Mouse (Mus musculus) mouse trophoblast stem cell (cell line): Measurements from ENCODE around the gene Xpr1.

Source experiments
- in situ Hi-C, 2 experiments: fragments of 300-500 bp; cut with MseI, MboI; formaldehyde crosslinking; loops; 2 replicates in 1 of 2; 3 replicates in 1 of 2; pipeline ENCODE4 v1.15.1; 2025

Xpr1 gene

GRCm38 (mm10) chr1:155407697-155408576, 9.3 kb downstream of the Xpr1 start:
- in situ Hi-C loops: no loop called here

DNA sequence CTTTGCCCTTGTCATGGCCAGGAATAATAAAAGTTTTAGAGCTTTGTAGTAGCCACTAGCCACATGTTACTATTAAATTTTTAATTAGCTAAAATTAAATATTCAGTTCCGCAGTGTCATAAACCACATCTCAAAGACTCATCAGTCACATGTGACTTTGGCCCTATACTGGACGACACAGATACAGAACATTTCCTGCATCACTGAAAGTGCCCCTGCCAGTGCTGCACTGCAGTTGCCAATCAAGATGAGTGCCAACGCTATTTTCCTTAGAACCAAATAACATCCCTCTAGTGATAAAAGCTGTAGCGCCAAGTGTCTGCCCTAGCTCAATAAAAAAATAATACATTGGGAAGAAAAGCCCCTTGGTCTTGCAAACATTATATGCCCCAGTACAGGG, 17.2 kb downstream of the Xpr1 start:
- in situ Hi-C loops: no loop called here

DNA sequence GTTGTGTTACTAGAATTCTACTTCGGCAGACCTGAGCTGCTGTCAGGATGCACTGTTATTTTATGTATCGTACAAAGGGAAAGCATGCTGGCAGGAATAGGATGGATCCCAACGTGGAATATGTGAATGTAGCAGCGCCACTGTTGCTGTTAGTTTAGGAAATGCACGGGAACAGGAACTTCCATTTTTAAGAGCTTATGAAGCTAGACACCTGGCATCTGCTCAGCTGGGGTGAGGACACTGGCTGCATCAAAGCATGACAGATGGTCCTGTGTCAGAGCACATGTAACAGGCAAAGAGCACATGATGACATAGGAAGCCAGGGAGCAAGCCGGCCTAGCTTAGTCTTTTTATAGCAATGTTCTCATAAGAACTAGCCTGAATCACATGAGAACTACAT, 22.4 kb downstream of the Xpr1 start:
- in situ Hi-C loops: no loop called here

- in situ Hi-C loops: no loop called here
Measured at GRCm38 (mm10) chr1:155394021-155394420, 23.2 kb downstream of the Xpr1 start.

DNA sequence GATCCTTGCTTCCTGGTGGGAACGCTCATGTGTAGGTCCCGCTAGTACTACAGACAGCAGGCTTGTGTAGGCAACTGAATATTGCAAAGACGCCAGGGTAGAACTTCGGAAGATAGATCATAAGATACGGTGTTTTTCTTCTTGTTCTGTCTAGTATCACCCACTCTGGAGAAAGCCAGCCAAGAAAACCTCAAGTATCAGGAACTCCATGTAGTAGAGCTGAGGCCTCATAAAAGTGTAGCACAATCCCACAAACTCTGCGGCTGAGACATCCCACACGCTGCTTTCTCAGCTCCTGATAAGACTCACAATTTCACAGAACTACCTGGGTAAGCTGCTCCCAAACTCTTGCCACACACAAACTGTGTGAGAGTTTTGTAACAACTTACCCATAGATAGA, 24.4 kb downstream of the Xpr1 start:
- in situ Hi-C loops: no loop called here

GRCm38 (mm10) chr1:155391537-155391936, 25.7 kb downstream of the Xpr1 start:
- in situ Hi-C loops: no loop called here

DNA sequence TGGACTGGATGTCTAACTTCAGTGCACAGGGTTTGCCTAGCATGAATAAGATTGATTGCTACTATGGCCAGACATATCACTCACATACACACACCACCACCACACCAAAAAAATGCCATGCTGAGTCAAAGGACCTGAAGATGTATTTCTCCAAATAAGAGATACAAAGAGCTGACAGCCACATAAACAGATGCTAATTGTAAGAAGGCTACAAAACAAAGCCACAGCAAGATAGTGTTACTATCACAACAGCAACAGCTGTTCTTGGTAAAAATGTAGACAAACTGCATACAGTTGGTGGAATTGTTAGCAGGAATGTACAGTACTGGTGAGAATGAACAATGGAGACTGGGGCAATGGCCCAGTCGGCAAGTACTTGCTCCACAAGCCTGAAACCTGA, 28.8 kb downstream of the Xpr1 start:
- in situ Hi-C loops: no loop called here

DNA sequence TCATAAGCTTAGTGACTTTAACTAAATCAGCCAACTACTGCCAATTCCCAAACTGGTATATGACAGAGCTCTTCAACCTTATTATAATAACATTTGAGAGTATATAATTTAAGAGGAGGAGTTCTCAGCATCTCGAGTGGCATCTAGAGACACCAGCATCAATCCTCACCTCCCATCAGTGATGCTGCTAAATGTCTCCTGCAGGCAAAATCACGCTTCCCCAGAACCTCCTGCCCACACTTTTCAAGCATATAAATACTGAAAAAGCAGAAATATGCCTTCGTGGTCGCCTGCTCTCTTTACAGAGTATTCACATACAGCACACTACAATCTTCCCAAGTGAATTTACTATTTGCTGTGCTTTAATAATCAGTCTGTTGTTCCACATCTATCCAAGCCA, 30.7 kb downstream of the Xpr1 start:
- in situ Hi-C loops: no loop called here

- in situ Hi-C loops: no loop called here
Measured at GRCm38 (mm10) chr1:155383319-155384302, 33.6 kb downstream of the Xpr1 start.

DNA sequence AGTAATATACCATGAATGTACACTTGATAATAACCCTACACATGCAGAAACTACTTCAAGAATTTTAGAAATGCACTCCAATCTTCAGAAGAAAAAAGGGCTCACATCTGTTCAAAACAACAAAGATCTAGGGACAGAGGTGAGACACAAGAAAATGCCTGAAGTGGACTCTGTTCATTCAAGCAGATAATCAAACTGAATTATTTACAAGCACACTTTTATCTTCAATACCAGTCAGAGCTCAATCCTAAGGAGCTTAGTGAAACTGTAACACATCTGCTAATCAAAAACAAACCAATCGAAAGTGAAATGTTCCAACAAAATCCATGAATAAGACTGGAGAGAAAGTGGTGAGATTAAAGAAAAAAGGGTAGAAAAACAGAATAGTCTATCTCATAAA, 35.3 kb downstream of the Xpr1 start:
- in situ Hi-C loops: no loop called here

GRCm38 (mm10) chr1:155379289-155379688, 37.9 kb downstream of the Xpr1 start:
- in situ Hi-C loops: no loop called here

DNA sequence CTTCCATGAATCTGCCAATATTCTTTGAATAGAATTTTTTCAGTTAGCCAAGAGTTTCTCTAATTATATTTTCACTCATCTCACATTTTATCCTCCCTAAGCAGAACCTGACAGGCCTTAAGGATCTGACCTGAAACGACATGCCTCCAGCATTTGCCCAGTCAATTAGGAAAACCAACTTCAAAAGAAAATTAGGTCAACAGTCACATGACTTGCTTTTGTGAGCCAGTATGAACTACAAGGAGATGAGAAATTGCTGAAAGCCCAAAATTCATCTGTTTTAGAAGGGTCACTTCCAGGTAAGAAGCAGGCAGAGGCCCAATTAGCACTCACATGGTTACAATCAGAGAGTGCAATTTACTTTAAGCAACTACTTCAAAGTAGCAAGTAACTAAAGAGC, 44.4 kb downstream of the Xpr1 start:
- in situ Hi-C loops: no loop called here

GRCm38 (mm10) chr1:155370075-155370658, 47.0 kb downstream of the Xpr1 start:
- in situ Hi-C loops: no loop called here

- in situ Hi-C loops: no loop called here
Measured at GRCm38 (mm10) chr1:155366366-155366765, 50.8 kb downstream of the Xpr1 start.

- in situ Hi-C loops: no loop called here
Measured at GRCm38 (mm10) chr1:155361502-155362126, 55.6 kb downstream of the Xpr1 start.

- in situ Hi-C loops: no loop called here
Measured at GRCm38 (mm10) chr1:155353096-155353495, 64.1 kb downstream of the Xpr1 start.

DNA sequence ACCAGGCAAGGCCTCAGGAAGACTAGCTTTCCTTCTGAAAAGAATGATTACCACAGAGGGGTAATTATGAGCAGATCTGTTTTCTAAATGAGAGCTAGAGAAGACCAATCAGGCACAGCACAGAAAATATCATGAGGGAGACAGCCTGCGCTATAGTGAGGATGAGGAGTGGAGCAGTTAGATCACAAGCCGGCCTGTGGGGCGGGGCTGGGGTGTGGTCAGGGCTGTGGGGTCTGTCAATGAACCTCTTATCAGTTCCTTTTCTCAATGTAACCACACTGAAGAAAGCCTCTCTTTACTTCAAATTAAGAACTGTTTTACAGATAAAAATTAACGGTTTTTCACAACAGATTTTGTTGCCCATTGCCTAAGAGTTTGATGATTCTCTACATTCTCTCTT, 65.7 kb downstream of the Xpr1 start:
- in situ Hi-C loops: no loop called here

- in situ Hi-C loops: no loop called here
Measured at GRCm38 (mm10) chr1:155348491-155348890, 68.7 kb downstream of the Xpr1 start.

- in situ Hi-C loops: no loop called here
Measured at GRCm38 (mm10) chr1:155347339-155347738, 69.9 kb downstream of the Xpr1 start.

DNA sequence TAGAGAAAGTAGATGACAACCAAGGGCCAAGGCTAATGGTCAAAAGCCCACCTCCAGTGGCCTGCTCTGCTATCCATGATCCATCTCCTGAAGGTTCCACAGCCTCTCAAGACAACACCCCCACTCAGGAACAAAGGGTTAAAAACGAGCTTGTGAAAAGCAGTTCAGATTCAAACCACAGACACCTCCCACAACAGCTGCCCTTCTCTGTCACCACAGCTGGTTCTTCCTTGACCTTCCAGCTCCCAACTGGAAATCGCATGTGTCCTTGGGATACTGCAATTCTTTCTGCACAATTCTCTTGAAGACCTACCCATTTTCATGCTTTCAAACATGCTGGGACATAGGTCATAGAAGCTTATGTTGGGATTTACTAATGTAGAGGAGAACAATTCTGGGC, 73.2 kb downstream of the Xpr1 start:
- in situ Hi-C loops: no loop called here

DNA sequence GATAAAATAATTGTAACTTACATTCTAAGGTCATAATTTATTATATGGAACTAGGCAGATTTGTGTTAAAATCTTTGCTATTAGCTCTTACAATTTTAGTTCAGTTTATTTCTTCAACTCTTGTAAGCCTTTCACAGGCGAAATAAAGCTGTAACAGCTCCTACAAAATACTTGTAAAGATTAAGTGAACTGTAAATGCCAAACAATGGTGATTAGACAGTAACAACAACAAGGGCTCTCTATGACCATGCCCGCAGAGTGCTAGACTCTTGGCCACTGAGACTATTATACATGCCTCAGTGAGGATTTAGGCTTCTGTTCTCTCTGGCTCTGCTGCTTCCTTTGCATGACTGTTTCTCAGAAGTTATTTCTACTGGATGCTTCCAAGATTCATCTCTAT, 77.6 kb downstream of the Xpr1 start:
- in situ Hi-C loops: no loop called here

DNA sequence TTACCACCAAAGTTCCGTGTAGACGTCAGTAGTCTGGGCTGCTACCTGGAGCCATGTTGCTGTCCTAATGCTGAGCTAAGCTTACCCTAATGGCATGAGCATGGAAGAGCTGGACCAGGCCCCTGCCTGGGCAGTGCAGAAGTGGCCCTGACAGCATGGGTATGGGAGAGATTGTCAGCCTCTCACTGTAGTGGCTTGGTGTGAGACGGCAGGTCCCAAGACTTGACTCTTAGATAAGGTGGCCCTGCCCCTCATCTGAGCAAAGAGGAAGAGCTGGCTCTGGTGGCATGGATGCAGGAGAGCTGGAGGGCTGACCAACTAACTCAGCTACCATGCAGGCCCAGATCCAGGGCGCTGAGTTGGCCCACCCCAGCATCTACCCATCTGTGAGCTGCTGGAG, 79.9 kb downstream of the Xpr1 start:
- in situ Hi-C loops: no loop called here
